Mouse (Mus musculus) hindbrain, embryonic 14.5 days (tissue): ENCODE data around the gene Rufy4. TPM values are rescaled to one million over a fixed set of nuclear protein-coding genes. Genes with fewer than 3 reads are reported as not detected.

ENCODE experiments used
- ATAC-seq: fragments of 200-750 bp; cut with Nextera tagmentation; 2 replicates; pipeline ENCODE4 v1.8.0; 2017; ENCODE audit warnings: moderate number of reproducible peaks, mild to moderate bottlenecking, moderate TSS enrichment, moderate library complexity; ENCODE audit not compliant: low FRiP score
- DNase-seq: peaks from one replicate; pipeline ENCODE4 v3.0.0-alpha.2; 2015; ENCODE audit warnings: low spot score
- H3K27ac ChIP-seq: fragments of 300-500 bp; sonication (generic); 2 replicates; pipeline ENCODE4 v1.5.1; 2014; ENCODE audit warnings: mild to moderate bottlenecking, moderate library complexity
- H3K27me3 ChIP-seq: fragments of 300-500 bp; sonication (generic); 2 replicates; pipeline ENCODE4 v1.6.1; 2014; ENCODE audit warnings: mild to moderate bottlenecking, low read length, mixed read lengths; ENCODE audit not compliant: control insufficient read depth, insufficient read depth
- H3K36me3 ChIP-seq: fragments of 300-500 bp; sonication (generic); replicated peaks from 2 replicates; pipeline ENCODE4 v1.6.1; 2014; ENCODE audit not compliant: control insufficient read depth, insufficient read depth
- H3K4me1 ChIP-seq: fragments of 300-500 bp; sonication (generic); replicated peaks from 2 replicates; pipeline ENCODE4 v1.6.1; 2014; ENCODE audit warnings: antibody characterized with exemption, low read length, mixed read lengths; ENCODE audit not compliant: control insufficient read depth, insufficient read depth
- H3K4me2 ChIP-seq: fragments of 300-500 bp; sonication (generic); replicated peaks from 2 replicates; pipeline ENCODE4 v1.6.1; 2014; ENCODE audit warnings: mild to moderate bottlenecking, moderate library complexity
- H3K4me3 ChIP-seq: fragments of 300-500 bp; sonication (generic); replicated peaks from 2 replicates; pipeline ENCODE4 v1.5.1; 2014; ENCODE audit warnings: mild to moderate bottlenecking, low read length
- H3K9ac ChIP-seq: fragments of 300-500 bp; sonication (generic); 2 replicates; pipeline ENCODE4 v1.6.1; 2014
- H3K9me3 ChIP-seq: fragments of 300-500 bp; sonication (generic); 2 replicates; pipeline ENCODE4 v1.6.1; 2016; ENCODE audit warnings: low read length; ENCODE audit not compliant: control insufficient read depth
- WGBS: fragments of 180-500 bp; shearing (Covaris S2); extraction: QIAGEN DNeasy Blood & Tissue Kit; methylation state at CpG from one replicate; pipeline ENCODE4 v1.1.7; 2014; 5-methylcytosine and 5-hydroxymethylcytosine counted together
- polyA plus RNA-seq: library from polyadenylated mRNA; unstranded; fragments of >200 nt; fragmentation: Nextera tagmentation; extraction: Ambion mirVana; gene quantifications from 2 replicates; pipeline ENCODE4 v1.2.1, GENCODE M21; 2014

Gene Rufy4
- polyA plus RNA-seq, 1 experiment from 2014 or later, result 0.43 TPM

DNA sequence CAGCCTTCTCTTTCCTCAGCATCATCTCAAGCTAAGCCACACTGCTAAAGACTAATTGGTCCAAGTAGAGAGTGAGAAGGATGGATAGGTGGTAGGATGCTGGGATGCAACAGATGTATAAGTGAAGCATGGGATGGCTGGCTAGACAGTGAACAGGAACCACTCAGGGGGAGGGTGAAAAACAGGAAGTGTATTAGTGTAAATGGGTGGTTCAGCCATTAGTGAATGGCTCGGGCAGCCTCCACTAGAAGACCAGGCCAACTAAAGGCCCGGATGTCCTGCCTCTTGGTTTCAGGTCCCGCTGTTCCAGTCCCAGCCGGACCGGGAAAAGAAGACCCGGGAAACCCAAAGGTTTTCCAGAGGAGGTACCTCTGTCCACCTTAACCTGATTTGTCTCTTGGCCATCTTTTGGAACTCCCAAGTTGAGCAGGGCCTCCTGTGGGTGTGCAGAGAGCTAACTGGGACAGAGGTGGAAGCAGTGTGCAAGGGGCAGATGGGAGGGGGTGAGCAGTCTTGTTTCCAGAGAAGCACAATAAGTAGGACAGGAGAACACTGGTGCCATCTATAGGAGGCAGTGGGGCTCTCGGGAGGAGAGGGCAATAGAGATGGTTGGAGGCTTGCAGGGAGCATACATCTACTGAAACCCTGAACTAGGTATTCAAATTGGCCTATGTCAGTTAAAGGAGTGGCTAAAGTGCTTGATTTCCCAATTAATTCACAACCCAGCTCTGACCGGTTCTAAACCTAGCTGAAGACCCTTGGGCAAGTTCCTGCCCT is 5.7 kb downstream of the Rufy4 start:
- H3K4me3 ChIP-seq, result no peak overlapping the region
- H3K27ac ChIP-seq, result no peak overlapping the region
- H3K27me3 ChIP-seq, result no peaks in the 10 kb centered on the region
- no peak overlapping the region for H3K9ac ChIP-seq
- no peaks in the 10 kb centered on the region for H3K9me3 ChIP-seq
- WGBS, result 86% methylated on average over 8 of the region's 8 CpGs
- DNase-seq (no peak), ATAC-seq (no peak)
- no peaks in the 10 kb centered on the region for H3K4me1 ChIP-seq
- no peak overlapping the region for H3K4me2 ChIP-seq
- H3K36me3 ChIP-seq, result no peaks in the 10 kb centered on the region

GRCm38 (mm10) chr1:74132011-74132410 is 6.7 kb downstream of the Rufy4 start:
- H3K9ac ChIP-seq, result no peak overlapping the region
- DNase-seq, result no peak
- H3K4me1 ChIP-seq, result no peaks in the 10 kb centered on the region
- no peak overlapping the region for H3K4me3 ChIP-seq
- no peak for ATAC-seq
- 72% methylated on average over 3 of the region's 3 CpGs for WGBS
- no peaks in the 10 kb centered on the region for H3K36me3 ChIP-seq
- H3K27ac ChIP-seq, result no peak overlapping the region
- H3K27me3 ChIP-seq, result no peaks in the 10 kb centered on the region
- no peaks in the 10 kb centered on the region for H3K9me3 ChIP-seq
- no peak overlapping the region for H3K4me2 ChIP-seq

DNA sequence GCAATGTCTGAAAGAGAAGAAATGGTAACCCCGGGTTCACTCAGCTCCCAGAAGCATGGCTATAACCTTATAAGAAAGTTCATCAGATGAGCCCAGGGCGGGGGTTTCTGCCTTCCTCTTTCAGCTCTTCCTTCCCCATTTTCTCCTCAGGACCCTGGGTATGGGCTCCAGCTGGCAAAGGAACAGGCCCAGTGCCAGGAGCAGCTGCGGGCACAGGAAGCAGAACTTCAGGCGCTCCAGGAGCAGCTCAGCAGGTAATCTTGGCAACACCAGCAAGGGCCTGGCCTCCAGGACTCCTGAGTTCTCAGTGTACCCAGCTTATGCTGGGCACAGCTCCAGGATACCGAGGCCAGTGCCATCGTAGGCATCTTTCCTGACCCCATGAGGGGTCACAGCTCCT is 8.6 kb downstream of the Rufy4 start:
- Histone ChIP-seq H3K9me3 (no peaks in the 10 kb centered on the region), H3K27me3 (no peaks in the 10 kb centered on the region), H3K4me3 (no peak overlapping the region), H3K9ac (no peak overlapping the region), H3K27ac (no peak overlapping the region), H3K4me1 (no peaks in the 10 kb centered on the region), H3K36me3 (no peaks in the 10 kb centered on the region), H3K4me2 (no peak overlapping the region)
- ATAC-seq, result no peak
- WGBS, result 78% methylated on average over 6 of the region's 6 CpGs
- DNase-seq, result no peak

DNA sequence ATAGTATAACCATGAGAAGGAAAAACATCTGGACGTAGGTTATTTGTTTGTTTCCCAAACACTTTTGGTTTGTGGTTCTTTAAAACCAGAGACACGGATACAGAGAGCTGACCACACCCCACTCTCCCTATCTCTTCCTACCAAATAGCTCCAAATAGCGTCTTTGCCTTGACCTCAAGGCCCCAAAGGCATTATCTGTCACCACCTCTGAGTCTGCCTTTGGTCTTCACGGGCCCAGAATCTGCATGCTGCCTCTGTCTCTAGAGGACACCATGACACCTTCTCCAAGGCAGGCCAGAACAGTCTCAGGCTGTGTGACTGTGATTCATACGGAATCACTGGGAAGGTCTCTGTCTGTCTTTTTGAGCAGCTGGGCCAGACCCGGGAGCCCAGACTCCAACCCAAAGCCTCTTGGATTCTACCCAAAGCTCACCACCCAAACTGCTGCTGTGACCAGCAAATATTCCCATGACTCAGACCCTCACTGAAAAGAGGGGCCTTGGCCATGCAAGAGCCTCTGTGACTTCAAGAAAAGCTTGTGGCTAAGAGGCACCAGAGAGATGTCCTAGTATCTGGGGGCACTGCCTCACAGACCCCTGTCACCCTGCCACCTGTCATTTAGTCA is 10.1 kb downstream of the Rufy4 start:
- Histone ChIP-seq H3K9ac (no peak overlapping the region), H3K36me3 (no peaks in the 10 kb centered on the region), H3K27ac (no peak overlapping the region), H3K4me3 (no peak overlapping the region), H3K4me2 (no peak overlapping the region), H3K9me3 (no peaks in the 10 kb centered on the region), H3K4me1 (no peaks in the 10 kb centered on the region), H3K27me3 (no peaks in the 10 kb centered on the region)
- 86% methylated on average over 6 of the region's 6 CpGs for WGBS
- no peak for ATAC-seq
- DNase-seq, result no peak

- Histone ChIP-seq H3K9ac (no peak overlapping the region), H3K4me3 (no peak overlapping the region), H3K9me3 (no peaks in the 10 kb centered on the region), H3K4me2 (no peak overlapping the region), H3K27ac (no peak overlapping the region), H3K36me3 (no peaks in the 10 kb centered on the region), H3K27me3 (no peaks in the 10 kb centered on the region), H3K4me1 (no peaks in the 10 kb centered on the region)
- no peak for ATAC-seq
- no peak for DNase-seq
- 56% methylated on average over 3 of the region's 3 CpGs for WGBS
Measured at GRCm38 (mm10) chr1:74139415-74139814, 14.1 kb downstream of the Rufy4 start.

DNA sequence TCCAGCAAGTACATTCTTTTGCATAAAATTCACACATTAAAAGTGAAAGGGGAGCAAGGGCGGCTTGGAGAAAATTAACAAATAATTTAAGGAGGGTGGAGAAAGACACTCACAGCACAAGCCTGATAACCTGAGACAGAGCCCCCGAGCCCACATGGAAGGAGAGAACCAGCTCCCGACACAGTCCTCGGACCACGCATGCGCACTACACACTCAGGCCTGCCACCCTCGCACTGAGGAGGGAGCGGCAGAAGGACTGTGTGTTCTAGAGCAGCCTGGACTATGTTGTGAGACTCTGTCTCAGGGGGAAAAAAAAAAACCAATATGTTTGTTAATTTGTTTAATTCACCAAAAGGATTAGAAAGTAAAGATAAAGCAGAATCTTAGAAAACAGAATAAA is 16.4 kb downstream of the Rufy4 start:
- ATAC-seq, result no peak
- H3K27ac ChIP-seq, result no peak overlapping the region

DNA sequence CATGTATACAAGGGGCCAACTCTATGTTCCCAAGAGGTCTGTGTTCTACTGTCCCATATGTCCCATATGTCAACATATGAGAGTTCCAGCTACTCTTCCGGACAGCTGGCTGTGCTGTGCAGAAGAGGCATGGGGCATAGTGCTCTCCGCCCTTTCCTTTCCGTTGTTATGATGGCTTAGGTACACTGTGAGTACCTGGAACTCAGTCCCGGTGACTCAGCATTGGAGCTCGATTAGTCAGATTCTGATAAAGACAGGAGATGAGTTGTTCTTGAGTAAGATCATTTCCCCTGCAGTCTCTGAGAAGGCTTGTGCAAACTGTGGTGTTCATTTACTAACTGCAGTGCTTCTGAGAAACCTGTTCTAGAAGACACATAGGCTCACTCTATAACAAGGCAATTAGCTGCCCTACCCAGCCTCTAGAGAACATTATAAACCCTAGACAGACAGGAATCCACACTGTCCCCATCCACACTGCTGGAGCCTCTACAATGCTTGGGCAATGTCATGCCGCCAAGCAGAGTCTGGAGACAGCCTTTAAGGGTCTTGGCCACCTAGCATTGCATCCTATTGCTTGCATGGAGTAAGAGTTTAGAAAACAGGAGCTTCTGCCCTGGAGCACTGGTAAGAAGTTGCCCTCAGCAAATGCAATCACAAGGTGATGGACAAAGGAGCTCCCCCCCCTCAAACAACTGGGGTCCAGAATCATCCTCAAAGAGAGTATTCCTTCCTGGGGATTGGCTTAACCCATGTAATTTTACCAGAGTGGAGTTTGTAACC is 24.0 kb downstream of the Rufy4 start:
- H3K36me3 ChIP-seq, result no peaks in the 10 kb centered on the region
- no peak overlapping the region for H3K4me3 ChIP-seq
- no peaks in the 10 kb centered on the region for H3K9me3 ChIP-seq
- DNase-seq (no peak), ATAC-seq (no peak)
- no peaks in the 10 kb centered on the region for H3K27me3 ChIP-seq
- no peak overlapping the region for H3K9ac ChIP-seq
- H3K4me1 ChIP-seq, result no peaks in the 10 kb centered on the region
- no peak overlapping the region for H3K27ac ChIP-seq
- H3K4me2 ChIP-seq, result no peak overlapping the region
- WGBS, result 88% methylated on average over 6 of the region's 6 CpGs

More for the DNA sequence above, 16.4 kb downstream of the Rufy4 start:
- H3K4me2 ChIP-seq, result no peak overlapping the region
- H3K4me1 ChIP-seq, result no peaks in the 10 kb centered on the region
- H3K36me3 ChIP-seq, result no peaks in the 10 kb centered on the region
- H3K4me3 ChIP-seq, result no peak overlapping the region
- 82% methylated on average over 8 of the region's 8 CpGs for WGBS
- no peaks in the 10 kb centered on the region for H3K9me3 ChIP-seq
- H3K9ac ChIP-seq, result no peak overlapping the region
- H3K27me3 ChIP-seq, result no peaks in the 10 kb centered on the region
- DNase-seq, result no peak

DNA sequence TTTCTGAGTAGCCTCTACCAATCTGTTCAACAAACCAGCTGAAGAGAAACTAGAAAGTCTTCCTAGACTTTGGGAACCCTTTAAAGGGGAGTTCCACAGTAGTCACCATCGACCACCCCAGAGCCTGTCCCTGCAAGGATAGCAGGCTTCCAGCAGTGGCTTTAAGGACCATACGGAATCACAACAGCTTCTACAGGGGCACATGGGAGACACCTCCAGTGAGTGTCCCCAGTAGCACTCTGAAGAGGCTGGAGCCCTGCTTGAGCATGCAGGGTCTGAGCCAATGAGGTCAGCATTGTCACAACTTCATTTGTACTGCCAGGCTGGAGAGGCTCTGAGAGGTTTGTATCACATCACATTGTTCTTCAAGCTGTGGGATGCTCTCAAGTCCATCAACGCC is 24.8 kb downstream of the Rufy4 start:
- ATAC-seq, result no peak
- H3K4me2 ChIP-seq, result no peak overlapping the region

DNA sequence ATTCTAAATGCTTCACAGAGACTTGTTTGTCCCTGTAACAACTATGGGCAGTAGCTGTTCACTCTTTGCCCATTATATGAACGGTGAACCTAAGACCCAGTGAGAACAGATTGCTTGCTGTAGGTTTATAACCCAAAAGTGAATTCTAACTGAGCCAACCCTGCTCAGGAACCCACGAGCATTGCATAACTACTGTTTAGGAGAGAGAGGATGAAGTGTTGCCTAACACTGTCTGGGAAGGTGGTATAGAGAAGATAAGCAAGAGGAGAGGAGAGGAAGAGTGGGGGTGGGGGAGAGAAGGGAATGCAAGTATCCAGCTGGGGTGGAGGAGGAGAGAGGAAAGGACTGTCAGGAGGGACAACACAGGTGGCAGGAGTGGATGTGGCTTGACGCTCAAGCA is 25.8 kb downstream of the Rufy4 start:
- Histone ChIP-seq H3K27ac (no peak overlapping the region), H3K4me2 (no peak overlapping the region), H3K9ac (no peak overlapping the region), H3K4me1 (no peaks in the 10 kb centered on the region), H3K36me3 (no peaks in the 10 kb centered on the region), H3K4me3 (no peak overlapping the region), H3K9me3 (no peaks in the 10 kb centered on the region), H3K27me3 (no peaks in the 10 kb centered on the region)
- 84% methylated on average over 3 of the region's 3 CpGs for WGBS
- ATAC-seq (no peak), DNase-seq (no peak)

More for the DNA sequence above, 24.8 kb downstream of the Rufy4 start:
- WGBS, result 70% methylated on average over 3 of the region's 3 CpGs
- Histone ChIP-seq H3K9ac (no peak overlapping the region), H3K27ac (no peak overlapping the region), H3K9me3 (no peaks in the 10 kb centered on the region), H3K4me3 (no peak overlapping the region), H3K4me1 (no peaks in the 10 kb centered on the region), H3K27me3 (no peaks in the 10 kb centered on the region), H3K36me3 (no peaks in the 10 kb centered on the region)
- DNase-seq, result no peak
